Mouse (Mus musculus) 416B (cell line): ENCODE data around the gene Gm11172.
"Not testable (repeated sequence)": the region's sequence is repeated elsewhere in the genome, so short reads cannot be mapped to it uniquely, and the experiment has no call there.

ENCODE experiments used
- DNase-seq: peaks from one replicate; pipeline ENCODE4 v3.0.0; 2011; ENCODE audit warnings: low read depth

Gene Gm11172

DNA sequence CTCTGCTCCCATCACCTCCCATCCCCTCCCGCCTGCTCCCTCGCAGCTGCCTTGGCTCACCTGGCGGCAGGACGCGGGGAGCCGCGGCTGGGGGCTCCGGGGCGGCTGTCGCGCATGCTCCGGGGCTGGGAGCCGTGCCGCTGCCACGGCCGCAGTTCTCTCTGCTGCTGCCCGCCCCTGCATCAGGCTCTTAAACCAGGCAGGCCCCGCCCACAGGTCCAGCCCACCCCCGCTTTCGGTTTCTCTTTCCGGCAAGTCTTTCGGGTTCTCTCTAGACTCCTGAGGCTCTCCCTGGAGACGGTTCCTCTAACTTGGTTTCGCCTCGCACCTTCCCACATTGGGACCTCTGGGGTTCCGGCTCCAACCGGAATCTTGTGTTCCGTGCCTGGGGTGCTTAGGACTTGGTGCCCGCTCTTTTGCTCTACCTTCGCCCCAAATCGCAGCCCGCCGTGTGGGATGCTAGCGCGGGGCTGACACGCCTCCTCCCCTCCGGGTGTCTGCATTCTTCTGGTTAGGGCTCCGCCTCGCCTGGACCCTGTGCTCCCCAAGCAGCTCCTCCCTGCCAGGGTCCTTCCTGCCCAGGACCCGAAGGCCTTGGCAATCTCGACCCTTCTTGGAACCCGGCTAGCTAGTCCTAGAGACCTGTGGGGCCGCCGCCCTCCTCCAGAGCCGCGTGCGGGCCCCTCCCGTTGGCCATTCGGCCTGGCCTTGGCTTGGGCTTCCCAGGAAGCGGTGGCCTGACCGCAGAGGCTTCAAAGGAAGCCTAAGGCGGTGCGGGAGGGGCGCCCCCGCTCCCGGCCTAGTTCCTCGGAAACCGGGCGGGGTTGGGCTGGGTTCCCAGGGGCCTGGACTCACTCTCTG lies 27.1 kb upstream of the Gm11172 start, which contains the start of gene Socs1:
Gene Socs1, minus strand, starts transcription at position 166 of the 861 bp plus-strand sequence.
- DNase-seq, result peak; percentile 94

DNA sequence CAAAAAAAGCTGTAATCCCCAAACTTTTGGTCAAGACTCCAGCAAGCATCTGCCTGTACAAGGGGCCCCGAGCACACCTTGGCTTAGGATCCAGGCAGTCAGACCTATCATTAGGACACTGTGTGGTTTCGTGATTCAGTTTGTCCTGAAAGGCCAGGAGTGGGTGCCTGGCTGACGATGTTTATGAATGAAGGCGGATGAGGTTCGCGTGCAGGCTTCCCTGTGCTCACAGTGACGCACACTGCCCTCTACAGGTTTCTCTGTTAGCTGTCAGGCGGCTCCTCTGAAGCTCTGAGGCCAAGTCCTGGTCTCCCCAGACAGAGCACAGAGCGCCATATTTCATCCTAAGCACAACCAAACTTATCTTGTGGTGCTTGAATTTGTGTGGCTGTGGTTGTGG lies 26.4 kb upstream of the Gm11172 start:
- DNase-seq, result peak; percentile 94

DNA sequence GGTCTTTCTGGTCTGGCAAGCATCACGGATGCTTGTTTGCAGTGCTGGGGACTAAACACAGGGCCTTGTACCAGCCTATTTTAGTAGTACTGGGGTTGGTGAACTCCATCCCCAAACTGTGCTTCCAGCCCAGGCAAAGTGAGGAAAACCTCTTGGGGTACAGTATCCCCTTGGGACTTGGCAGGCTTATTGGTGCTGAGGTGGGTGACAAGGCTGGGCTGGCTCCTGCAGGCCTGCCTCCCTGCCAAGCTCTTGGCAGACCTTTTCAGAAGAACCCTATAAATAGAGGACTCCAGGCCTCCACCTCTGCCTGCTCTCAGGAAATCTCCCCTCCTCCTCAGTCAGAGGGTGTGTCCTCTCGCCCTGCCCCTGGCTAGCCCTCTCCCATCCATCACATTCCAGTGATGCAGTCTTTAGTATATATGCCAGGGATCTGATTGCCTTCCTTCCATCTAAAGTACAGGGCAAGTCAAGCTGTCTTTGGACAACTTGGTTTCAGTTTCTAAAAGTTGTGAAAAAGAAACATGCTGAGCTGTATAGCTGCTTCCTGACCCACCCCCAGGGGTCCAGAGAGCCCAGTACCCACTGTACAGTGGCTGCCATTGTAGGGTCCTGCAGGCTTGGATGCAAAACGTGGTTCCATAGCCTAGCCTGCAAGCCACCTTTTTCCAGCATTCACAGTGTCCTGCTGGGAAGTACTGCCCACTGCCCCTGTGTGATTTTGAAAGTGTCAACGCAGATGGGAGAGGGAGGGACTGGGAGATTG lies 25.8 kb upstream of the Gm11172 start:
- no peak for DNase-seq

DNA sequence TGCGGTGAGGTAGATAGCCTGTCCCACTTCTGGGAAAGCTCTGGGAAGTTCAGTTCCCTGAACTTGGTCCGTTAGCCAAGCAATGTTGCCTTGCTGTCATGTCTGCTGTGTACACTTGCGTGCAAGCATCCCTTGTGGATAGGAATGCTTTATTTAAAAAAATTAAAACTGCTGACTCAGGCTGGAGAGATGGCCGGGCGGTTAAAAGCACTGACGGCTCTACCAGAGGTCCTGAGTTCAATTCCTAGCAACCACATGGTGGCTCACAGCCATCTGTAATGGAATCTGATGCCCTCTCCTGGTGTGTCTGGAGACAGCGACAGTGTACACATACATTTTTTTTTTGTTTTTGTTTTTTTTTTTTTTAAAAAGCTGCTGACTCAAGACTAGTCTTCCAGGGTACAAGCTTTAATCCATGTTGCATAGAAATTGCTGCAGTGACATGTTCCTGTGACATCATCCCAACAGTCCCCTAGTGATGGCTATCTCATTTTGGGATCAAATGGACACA lies 25.1 kb upstream of the Gm11172 start:
- DNase-seq, result no peak

DNA sequence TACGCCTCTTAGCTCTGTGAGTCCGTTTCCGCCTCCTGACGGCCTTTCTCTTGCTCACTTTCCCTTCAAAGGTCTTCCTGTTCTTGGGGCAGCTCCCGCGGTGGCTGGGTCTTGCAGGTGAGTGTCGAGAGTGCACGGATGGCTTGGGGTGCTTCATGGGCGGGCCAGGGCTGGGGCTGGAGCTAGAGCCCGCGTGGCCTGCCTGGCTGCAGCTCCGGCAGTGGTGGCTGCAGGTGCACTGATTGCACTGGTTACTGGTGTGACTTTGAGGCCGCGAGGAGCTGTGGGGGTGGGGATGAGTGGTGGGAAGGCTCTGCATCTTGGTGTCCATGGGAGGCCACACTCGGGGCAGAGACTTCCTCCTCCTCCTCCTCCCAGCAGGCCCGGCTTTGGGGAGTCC lies 24.4 kb upstream of the Gm11172 start, which contains the start of gene Tnp2:
Gene Tnp2, minus strand, starts transcription at position 390 of the 400 bp plus-strand sequence.
- no peak for DNase-seq

DNA sequence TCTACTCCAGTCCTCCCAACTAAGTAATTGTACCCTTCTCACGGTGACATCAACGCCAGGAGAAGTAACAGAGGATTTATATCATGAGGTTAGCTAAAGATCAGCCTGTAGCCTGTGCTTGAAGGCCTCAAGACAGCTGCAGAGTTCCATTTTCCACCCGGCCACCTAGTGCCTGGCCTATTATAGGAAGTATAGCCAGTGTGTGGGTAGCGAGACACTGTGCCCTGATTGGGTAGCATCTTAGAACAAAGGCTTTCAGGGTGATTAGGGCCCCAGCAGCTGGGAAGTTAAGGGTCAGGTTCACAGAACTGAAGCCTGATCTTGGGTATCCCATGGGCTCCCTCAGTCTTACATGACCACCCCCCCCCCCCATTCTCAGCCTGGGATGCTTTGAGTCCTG lies 23.8 kb upstream of the Gm11172 start:
- DNase-seq, result no peak

DNA sequence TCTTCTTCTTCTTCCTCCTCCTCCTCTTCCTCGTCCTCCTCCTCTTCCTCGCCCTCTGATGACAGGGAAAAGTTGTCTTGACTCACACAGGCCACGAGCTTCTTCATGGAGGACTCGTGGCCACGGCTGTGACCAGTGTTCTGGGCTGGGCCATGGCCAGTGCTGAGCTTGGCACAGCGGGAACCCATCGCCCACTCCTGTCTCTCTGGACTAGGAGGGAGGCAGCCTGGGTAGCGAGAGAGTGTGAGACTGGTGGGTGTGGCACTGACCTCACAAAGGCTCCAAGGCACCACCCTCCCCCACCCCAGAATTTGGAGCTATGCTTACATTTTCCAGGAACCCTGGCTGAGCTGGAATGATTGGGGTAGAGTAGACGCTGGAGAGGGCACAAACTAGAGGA lies 22.0 kb upstream of the Gm11172 start, which contains the start of gene Prm3:
Gene Prm3, minus strand, starts transcription at position 213 of the 400 bp plus-strand sequence.
- no peak for DNase-seq

DNA sequence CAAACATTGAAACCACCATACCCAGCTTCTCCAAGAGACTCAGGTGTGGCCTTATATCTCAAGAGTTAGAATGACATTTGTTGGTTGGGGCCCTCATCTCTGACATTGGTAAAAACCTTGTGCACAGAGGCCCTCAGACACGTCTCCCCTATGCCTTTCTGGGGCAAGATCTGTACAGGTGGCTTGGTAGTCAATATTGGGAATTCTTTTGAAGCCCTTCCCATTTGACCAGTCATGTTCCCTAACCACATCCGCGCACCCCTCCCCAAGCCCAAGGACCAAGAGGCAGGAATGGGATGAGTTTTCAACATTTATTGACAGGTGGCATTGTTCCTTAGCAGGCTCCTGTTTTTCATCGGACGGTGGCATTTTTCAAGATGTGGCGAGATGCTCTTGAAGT lies 16.7 kb upstream of the Gm11172 start, which contains the start of gene Prm2:
Gene Prm2, minus strand, starts transcription at position 101 of the 400 bp plus-strand sequence.
- no peak for DNase-seq

DNA sequence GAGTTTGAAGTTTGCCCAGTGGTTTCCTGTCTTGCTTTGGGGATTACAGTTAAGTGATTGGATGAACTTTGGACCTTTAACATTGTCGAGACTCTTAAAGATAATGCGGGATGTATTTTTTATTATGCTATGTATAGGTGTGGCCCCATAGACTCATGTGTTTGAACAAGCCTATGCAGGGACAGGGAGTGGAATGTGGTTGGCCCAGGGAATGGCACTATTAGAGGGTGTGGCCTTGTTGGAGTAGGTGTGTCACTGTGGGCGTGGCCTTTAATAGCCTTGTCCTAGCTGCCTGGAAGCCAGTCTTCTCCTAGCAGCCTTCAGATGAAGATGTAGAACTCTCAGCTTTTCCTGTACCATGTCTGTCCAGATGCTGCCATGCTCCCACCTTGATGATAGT lies 10.3 kb upstream of the Gm11172 start:
- DNase-seq, result not testable (repeated sequence)

DNA sequence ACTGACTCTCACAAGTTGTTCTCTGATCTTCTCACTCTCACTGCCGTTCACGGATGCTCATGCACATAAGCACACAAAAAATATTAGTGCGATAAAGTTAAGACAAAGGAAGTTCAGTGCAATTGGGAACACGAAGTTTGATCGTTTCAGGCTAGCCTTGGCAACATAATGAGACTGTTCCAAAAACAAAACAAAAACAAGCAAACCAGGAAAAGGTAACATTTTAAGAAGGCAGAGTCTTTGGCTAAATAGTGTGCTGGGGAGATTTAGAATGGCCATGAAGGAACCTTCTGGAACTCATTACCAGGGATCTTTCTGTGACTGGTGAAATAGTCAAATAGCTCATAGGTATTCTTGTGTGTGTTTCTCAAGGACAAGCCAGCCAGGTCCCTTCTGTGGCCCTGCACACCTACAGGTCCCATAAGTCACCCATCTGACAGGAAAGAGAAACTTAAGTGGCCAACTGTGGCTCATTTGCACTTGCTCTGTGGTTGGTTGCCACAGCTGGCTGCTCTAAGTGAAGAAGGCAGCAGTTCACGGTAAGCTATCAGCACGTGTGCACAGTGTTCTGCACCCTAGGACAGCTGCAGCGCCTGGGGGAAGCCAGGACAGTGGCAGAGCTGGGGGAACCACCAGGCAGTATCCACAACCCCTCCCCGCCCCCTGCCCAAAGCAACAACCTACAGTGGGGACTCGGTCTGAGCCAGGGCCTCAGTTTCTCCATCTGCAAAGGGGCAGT lies 6.8 kb upstream of the Gm11172 start, which contains the start of gene Prm1:
Gene Prm1, minus strand, starts transcription at position 51 of the 739 bp plus-strand sequence.
- no peak for DNase-seq

DNA sequence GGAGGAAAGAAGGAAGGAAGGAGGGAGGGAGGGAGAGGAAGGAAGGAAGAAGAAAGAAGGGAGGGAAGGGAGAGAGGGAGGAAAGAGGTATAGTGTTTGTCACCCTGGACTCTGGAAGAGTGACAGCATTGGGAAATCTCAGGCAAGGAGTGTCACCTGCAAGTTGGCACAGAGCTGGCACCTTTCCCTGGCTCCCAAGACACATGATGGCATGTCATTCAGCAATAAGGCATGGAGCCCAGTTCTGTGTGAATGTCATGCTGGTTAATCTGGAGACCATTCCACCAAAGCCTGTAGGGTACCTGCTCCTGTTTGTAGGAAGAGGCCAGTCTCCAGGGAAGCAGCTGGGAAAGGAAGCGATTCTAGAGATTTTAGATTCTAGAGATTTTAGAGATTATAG lies 2.3 kb upstream of the Gm11172 start:
- no peak for DNase-seq

DNA sequence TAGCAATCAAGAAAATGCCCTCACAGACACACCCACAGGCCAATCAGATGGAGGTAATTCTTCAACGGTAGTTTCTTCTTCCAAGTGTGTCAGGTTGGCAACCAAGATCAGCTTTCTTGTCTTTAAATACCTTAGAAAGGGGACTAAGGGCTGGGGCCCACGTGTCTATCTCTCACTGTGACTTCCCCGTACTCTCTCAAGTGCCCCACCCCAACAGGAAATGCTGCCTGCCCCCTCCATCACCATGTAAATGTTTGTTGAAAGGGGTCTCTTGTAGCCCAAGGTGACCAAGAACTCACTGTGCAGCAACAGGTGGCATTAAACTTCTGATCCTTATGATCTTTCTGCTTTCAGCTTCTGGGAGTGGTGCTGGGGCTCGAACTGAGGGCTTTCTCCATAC lies 1.0 kb downstream of the Gm11172 start:
- DNase-seq, result no peak

DNA sequence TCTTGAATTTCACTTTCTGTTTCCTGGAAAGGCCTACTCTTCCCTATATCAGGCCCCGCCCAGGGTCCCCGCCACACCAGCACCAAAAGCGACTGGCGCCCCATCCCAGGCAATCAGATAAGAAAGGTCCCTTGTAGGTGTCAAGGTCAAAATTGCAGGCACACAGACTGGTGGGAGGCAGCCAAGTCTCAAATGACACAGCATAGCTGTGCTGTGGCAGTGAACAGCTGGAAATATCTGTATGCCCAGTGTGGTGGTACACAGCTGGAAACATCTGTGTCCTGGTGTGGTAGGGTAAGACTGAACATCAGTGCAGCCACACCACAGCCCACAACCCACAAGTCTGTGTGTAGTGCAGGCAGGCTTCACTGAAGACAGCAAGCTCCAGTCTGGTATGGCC lies 2.1 kb downstream of the Gm11172 start:
- DNase-seq, result peak; percentile 85

DNA sequence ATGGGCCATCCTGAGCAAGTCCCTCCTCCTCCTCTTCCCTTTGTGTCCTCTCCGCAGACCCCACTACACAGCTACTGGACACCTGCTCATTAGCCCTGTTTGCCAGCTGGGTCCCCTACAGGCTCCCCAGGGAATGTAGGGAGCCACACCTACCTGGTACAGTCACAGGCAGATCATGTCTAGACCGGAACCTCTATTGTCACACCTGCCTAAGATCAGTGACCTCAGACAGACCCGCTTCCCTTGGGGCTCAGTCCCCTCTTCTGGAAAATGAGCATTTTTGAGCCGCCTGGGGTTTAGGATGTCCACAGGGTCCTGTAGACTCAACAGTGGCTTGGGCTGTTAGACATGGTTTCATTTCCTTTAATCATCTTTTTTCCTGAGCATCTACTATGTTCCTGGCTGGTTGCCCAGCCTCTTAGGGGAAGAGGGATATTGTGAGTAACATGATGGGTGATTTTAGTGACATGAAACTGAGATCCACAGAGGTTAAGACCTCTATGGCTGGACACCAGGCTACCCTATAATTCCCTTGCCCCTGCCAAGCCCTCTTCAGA lies 5.9 kb downstream of the Gm11172 start:
- DNase-seq, result no peak

DNA sequence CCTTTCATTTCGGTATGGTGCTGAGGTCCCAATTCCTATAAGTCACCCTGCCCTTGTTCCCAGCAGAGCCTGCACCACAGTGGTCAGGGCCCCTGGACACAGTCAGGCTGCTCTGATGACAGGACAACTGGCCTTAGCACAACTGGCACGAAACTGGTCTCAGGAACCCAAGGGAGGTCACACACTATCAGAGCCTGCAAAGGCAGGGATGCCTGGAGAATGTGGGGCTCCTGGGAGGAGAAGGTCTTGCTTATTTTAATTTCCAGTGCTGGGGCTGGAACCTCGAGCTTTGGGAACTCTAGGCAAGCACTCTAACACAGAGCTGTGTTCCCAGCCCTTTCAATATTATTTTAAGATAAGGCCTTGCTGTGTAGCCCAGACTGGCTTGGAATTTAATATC lies 7.3 kb downstream of the Gm11172 start:
- no peak for DNase-seq

DNA sequence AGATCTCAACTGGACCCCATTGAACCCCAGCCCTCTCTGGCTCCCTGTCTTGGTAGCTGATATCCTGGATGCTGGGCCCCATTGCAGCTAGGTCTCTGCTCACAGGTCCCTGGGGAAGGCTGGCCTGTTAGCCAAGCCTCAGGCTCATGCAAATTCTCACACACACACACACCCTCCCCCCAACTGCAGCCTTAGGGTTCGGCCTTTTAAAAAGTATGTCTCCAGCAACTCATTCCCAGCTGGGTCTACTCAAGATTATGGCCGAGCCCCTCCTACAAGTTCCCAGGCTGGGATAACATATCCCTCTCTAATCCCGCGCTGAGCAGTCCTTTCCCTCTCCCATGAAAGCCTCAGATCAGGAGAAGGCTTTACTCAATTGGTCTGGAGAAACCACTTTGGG lies 8.7 kb downstream of the Gm11172 start:
- DNase-seq, result no peak

DNA sequence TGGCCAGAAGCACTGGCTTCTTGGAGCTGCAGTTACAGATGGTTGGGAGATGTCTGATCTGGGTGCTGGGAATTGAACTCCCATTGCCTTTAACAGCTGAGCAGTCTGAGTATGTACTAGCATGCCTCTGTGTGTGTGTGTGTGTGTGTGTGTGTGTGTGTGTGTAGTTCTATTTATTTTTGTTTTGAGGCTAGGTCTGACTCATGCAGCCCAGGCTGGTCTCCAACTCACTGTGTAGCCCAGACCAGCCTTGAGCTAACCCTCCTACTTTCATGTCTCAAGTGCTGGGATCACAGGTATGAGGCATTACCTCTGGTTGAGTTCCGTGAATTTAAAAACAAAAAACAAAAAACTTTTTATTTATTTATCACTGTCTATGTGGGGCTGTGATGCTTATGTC lies 11.8 kb downstream of the Gm11172 start:
- no peak for DNase-seq

DNA sequence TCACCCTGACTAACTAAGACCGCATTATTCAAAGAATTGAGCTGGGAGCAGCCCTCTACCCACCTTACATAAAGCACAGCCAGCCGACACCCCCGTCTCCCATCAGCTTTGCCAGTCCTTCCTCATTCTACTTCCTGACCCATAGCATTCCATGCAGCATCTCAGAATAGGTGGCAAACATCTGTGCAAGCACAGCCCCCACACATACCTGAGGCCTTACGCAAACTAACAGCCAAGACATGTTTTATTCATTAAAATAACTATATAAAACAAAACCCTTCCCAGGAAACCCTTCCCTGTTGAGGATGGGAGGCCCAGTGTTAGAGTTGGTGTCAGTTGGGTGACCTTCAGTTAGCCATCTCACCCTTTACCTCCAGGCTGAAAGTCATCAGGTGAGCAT lies 13.1 kb downstream of the Gm11172 start:
- no peak for DNase-seq

DNA sequence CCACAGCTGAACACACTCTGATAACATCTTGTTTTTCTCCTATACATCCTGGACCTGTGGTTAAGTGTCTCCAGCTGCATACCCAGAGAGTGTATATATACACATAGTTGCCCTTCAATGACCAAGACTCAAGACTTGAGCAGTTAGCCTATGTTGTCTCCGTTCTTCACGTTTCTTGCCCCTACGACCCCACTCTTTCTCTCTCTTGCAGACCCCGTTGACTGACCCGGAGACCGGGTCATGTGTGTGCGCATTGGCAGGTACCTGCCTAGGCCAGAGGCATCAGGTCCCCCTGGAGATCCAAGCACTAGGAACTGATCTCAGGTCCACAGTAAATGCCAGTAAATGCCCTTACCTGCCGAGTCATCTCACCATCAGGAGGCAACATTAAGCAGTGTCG lies 14.6 kb downstream of the Gm11172 start:
- no peak for DNase-seq

DNA sequence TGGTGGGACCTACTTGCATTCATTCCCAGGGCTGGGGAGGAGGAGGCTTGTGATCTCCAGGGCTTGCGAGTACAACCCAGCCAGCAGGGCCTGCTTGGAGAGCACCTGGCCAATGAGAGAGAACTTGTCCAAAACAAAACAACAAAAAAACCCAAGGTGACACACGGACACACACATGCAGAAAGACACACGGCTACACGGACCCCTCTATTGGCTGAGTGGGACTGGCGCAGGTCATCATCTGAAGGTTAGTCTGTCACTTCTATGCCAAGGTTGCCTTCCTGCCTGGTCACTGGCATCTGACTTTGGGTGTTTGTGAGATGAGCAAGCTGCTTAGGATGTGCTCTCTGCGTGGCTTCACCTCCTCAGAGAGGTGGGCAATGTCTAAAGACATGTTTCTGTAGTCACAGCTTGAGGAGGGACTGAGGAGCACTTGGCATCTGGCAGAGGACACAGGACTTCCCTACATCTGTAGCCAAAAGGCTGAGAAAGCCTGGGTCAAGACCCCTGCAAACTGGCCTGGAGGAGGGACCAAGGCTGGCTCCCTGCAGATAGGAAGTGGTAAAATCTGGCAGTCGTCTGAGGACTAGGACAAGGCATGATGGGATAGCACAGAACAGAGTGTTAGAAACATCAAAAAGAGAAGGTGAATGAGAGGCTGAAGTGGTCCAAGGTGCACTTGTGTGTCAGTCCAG lies 15.2 kb downstream of the Gm11172 start:
- DNase-seq, result no peak

DNA sequence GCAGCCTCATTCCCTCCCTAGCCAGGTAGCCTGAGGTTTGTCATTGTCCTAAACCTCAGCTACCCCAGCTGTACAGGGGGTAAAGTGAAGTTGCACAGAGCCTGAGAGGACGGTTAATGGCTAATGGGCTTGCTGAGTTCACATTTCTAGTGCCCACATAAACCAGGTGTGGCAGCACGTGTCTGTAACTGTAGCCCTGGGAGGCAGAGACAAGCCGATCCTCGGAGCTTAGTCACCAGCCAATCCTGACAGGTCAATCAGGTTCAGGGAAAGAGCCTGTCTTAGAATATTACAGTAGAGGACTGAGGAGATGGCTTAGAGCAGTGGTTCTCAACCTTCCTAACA lies 15.7 kb downstream of the Gm11172 start:
- no peak for DNase-seq
